Mouse (Mus musculus): ENCODE data around the gene Smug1. TPM values are rescaled to one million over a fixed set of nuclear protein-coding genes. Genes with fewer than 3 reads are reported as not detected.

The Smug1 gene
- total RNA-seq, 2 experiments from 2014 or later, result 12.2 to 14.1 TPM

DNA sequence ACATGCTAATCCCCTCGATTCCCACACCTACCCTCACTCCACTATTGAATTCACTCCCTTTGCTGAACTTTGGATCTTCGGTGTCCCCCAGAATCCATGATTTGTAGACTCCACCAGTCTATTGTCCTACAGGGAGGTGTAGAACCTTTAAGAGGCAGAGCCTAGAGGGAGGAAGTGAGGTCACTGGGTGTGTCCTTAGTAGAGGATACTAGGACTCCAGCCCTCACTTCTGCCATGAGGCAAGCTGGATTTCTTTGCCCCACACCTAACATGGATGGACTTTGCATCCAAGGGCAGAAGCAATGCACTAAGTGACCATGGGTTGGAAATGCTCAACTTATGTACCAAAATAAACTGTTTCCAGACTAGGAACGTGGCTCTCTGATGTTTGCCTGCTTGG is 14.5 kb downstream of the Smug1 start:
- no peak for DNase-seq (ENCODE audit: low spot score)
- intact Hi-C loops (cut with DNase I), result no loop called here

GRCm38 (mm10) chr15:103147779-103148178 is 19.1 kb downstream of the Smug1 start:
- DNase-seq (ENCODE audit: low spot score), result no peak
- intact Hi-C loops (cut with DNase I), result no loop called here

GRCm38 (mm10) chr15:103147422-103147690 is 19.5 kb downstream of the Smug1 start:
- intact Hi-C loops (cut with DNase I), result no loop called here
- no peak for DNase-seq (ENCODE audit: low spot score)

DNA sequence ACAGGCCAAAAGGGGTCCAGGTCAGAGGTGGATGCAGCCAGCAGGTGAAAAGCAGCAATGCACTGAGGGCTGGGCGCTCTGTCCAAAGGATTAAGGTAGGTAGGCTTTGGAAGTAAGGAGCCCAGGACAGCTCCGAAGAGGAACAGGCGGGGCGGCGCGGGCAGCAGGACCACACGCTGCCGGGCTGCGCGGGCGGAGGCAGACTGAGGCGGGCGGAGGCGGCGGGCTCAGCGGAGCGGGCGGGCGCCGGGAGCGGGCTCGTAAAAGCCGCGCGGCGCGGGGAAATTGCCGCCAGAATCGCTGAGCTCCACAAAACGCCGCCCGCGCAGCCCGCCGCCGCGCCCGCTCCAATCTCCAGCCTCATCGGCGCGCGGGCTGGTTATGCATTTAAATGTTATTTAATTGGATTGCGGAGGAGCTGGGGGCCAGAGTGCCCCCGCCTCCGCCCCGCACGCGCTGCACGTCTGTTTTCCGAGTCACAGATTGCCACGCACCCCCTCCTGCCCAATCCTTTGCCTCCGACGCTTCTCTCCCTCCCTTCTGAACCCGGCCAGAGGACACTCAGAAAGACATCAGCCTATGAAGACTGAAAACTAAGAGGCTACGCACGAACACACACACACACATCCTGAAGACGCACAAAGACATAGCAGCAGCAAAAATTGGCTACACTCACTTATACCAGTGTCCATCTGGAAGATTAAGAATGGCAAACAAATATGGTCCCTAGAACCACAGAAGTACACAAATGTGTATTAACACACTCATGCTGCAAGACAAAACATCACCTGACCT is 20.1 kb downstream of the Smug1 start:
- DNase-seq (ENCODE audit: low spot score), result no peak
- intact Hi-C loops (cut with DNase I), result no loop called here

DNA sequence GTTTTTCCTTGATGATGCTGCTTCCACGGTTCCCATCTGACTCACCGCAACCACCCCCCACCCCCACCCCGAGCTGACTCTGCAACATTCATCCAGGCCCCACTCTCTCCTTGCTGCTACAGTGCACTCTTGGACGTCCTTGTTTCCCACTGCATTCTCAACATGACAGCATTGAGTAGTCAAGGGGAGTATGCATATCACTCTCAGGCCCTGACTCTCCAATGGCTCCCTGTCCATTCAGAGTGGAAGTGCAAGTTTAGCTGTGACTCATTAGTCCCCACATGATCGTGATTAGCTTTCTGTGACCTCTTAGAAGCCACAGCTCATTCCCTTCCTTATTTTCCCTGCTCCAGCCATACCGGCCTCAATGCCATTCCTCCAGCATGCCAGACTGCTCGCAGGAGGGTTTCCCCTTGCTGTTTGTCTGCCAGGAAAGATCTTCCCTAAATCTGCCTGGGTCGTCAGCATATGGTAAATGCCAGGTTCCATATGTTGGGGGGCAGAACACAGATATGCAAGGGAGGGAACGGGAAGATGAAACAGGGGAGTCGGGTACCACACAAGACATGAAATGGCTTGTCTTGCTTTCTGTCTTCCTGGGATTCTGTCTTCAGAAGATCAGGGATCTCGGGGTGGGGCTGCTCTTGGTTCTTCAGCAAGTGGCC is 21.1 kb downstream of the Smug1 start:
- intact Hi-C loops (cut with DNase I), result no loop called here
- DNase-seq (ENCODE audit: low spot score), result no peak

DNA sequence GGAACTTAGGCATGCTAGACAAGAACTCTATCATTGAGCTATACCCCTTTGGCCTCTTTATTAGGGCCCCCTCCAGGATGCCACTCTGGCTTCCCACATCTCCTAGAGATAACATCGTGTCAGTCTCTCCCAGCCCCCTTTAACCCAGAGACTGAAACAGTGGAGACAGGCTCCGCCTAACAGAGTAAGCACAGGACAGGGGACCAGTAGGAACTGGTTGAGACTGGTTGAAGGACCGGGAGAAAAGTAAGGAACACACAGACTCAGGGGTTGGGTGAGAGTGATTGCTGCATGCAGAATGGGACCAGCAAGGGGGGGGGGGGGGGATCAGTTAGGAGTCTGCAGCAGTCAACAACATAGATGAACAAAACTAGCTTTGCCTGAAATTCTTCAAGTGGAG is 22.7 kb downstream of the Smug1 start:
- intact Hi-C loops (cut with DNase I), result no loop called here
- DNase-seq (ENCODE audit: low spot score), result no peak

GRCm38 (mm10) chr15:103135431-103135947 is 31.4 kb downstream of the Smug1 start:
- intact Hi-C loops (cut with DNase I), result no loop called here
- no peak for DNase-seq (ENCODE audit: low spot score)

DNA sequence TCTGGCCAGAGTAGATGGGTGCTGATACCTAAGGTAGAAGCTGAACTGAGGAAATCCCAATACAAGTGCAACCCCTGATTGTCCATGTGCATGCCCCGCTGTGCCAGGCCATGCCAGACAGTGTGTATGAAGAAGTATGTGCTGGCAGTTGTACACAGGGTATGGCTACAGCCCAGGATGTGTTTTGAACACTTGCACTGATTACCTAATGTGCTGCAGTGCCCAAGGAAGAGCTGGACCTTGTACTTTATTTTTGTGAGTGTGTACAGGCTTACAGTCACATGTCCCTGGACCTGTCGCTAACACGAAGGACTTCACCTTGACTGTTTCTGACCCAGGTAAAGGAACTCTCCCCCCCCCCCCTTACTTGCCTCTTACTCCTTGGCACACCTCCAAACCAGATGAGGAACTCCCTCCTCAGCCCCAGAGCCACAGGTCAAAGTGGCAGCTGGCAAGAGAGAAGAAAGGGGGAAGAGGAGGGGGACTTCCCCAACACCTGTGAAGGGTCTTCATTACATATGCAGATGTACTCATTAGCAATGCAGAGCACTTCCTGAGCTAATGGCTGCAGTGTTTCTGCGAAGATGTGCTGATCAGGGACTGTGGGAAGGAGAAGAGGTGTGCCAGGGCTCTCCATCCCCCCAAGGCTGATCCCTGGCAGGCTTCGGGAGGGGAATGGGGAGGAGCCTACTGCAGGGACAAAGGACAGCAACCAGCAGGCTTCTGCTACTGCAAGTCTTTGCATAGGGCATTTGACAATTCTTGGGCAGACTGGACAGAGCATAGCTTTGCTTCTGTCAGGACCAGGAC is 32.4 kb downstream of the Smug1 start:
- DNase-seq (ENCODE audit: low spot score), result no peak
- intact Hi-C loops (cut with DNase I), result loop anchor here (5.0 kb wide), 1 partner anchor 122 kb away; no protein-coding TSS in a partner anchor

- intact Hi-C loops (cut with DNase I), result loop anchor here (5.0 kb wide), 1 partner anchor 121 kb away; no protein-coding TSS in a partner anchor
Observed at GRCm38 (mm10) chr15:103133761-103134160, 33.1 kb downstream of the Smug1 start.

GRCm38 (mm10) chr15:103130729-103131128 is 36.2 kb downstream of the Smug1 start:
- DNase-seq (ENCODE audit: low spot score), result no peak
- intact Hi-C loops (cut with DNase I), result loop anchor here (2.0 to 5.0 kb wide), 2 partner anchors 118 to 144 kb away; no protein-coding TSS in a partner anchor

More at GRCm38 (mm10) chr15:103133761-103134160, 33.1 kb downstream of the Smug1 start:
- no peak for DNase-seq (ENCODE audit: low spot score)

- intact Hi-C loops (cut with DNase I), result loop anchor here (10.0 kb wide), 1 partner anchor 364 kb away; no protein-coding TSS in a partner anchor
Observed at GRCm38 (mm10) chr15:103129289-103129688, 37.6 kb downstream of the Smug1 start.

GRCm38 (mm10) chr15:103128056-103128833 is 38.6 kb downstream of the Smug1 start:
- no peak for DNase-seq (ENCODE audit: low spot score)

More at GRCm38 (mm10) chr15:103129289-103129688, 37.6 kb downstream of the Smug1 start:
- no peak for DNase-seq (ENCODE audit: low spot score)

GRCm38 (mm10) chr15:103125982-103126381 is 40.9 kb downstream of the Smug1 start:
- DNase-seq (ENCODE audit: low spot score), result no peak
- intact Hi-C loops (cut with DNase I), result loop anchor here (10.0 kb wide), 1 partner anchor 361 kb away; no protein-coding TSS in a partner anchor

More at GRCm38 (mm10) chr15:103128056-103128833, 38.6 kb downstream of the Smug1 start:
- intact Hi-C loops (cut with DNase I), result loop anchor here (10.0 kb wide), 1 partner anchor 363 kb away; no protein-coding TSS in a partner anchor

DNA sequence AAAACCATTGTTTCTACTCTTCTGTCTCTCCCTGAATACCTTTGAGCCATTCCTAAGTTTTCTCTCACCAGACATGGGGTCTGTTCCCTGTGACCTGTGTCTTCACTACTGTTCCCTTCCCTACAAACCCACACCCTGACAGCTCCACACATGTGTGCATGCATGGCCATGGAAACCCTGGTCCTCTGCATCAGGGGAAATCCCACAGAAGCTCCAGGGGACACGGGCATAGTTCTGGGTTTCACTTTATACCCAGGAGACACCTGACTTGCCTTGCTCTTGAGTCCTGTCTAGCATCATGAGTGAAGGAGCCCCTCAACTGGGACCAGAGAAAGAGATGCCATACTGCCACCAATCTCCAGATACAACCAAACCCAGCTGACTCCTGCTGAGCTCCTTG is 42.6 kb downstream of the Smug1 start:
- DNase-seq (ENCODE audit: low spot score), result no peak
- intact Hi-C loops (cut with DNase I), result loop anchor here (10.0 kb wide), 1 partner anchor 359 kb away; no protein-coding TSS in a partner anchor

GRCm38 (mm10) chr15:103123343-103123742 is 43.5 kb downstream of the Smug1 start:
- no peak for DNase-seq (ENCODE audit: low spot score)
- intact Hi-C loops (cut with DNase I), result loop anchor here (10.0 kb wide), 1 partner anchor 359 kb away; no protein-coding TSS in a partner anchor

DNA sequence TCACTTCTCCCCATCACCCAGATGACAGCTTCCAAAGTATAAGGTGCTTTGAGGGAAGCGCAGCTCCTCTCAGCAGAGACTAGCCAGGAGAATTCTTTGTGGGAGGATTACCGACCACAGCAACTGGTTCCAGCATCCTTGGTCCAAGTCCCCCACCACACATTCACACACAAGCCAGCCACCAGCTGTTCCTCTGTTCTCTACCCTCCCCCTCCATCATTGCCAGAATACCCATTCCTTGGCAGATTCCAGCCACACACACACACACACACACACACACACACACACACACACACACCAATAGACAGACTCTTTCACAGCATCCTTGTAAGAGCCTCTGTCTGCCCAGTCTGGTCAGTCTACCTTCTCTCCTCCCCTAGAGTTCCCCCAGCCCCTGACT is 44.5 kb downstream of the Smug1 start:
- DNase-seq (ENCODE audit: low spot score), result no peak
- intact Hi-C loops (cut with DNase I), result loop anchor here (10.0 kb wide), 1 partner anchor 358 kb away; no protein-coding TSS in a partner anchor

GRCm38 (mm10) chr15:103121416-103121815 is 45.5 kb downstream of the Smug1 start:
- intact Hi-C loops (cut with DNase I), result loop anchor here (10.0 kb wide), 1 partner anchor 357 kb away; no protein-coding TSS in a partner anchor
- DNase-seq (ENCODE audit: low spot score), result no peak

DNA sequence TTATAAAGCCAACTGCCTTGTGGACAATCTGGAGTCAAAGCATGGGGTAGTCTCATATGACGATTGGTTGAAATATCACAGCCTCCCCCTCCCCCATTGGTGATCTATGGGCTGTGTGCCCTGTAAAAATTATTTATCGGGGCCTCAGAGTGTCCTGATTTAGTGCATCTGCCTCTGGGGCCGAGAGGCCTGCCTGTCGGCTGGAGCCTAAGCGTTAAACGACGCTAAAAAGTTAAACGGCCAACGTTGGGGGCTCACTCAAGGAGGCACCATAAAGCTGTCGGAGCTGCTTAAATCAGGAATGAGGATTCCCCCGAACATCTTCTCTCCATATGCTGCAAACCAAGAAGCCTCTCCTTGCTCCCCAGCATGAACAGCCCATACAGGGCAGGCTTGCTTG is 46.3 kb downstream of the Smug1 start:
- no peak for DNase-seq (ENCODE audit: low spot score)
- intact Hi-C loops (cut with DNase I), result loop anchor here (10.0 kb wide), 1 partner anchor 356 kb away; no protein-coding TSS in a partner anchor

DNA sequence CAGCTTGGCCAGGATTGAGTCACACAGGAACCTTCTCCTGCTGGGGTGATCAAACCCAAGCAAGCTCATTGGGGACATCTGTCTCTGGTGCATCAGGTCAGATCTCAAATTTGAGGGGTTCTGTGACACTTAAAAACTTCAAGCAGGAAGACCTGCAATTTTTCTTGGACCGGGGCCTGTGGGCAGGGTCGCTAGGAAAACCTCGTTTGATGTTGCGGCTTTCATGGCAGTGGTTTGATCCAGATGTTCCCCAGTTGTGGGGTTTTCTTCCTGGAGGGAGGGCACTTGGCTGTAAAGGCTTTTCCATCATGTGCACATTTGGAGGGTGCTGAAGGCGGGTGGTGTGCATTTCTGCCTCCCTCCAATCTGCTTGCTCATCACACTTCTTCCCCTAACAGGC is 51.2 kb downstream of the Smug1 start:
- DNase-seq (ENCODE audit: low spot score), result no peak
- intact Hi-C loops (cut with DNase I), result no loop called here

Data from heart, postnatal 25 days (tissue).